Mouse (Mus musculus): ENCODE results near the gene Kcp.

DNA sequence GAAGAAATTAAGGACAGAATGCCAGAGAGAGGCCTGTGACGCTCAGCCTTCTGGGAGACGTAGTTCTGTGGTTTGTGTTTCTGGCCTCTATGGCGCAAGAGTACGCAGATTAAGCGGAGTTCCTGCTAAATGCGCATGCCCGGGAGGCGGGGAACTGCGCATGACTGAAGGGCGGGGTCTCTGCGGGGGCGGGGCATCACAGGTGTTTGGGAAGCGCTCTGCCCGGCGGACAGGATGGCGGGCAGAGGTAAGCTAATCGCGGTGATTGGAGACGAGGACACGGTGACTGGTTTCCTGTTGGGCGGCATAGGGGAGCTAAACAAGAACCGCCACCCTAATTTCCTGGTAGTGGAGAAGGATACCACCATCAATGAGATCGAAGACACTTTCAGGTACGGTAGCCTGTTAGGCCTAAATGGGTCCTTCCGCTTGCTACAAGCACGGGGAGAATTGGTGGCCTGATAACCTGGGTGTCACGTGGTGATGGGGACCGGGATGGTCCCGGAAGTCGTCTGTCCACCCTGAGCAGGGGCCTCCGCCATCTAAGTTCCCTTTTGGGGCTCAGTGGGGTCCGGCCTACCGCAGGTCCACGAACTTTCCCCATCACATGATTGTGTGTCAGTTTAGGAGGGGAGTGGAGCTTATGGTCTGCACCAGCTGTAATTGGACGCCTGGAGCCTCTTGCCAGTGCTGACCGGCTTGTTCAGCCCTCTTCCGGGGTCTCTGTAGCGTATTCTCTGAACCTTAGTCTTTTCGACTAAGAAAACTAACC lies 40.0 kb downstream of the Kcp start, which contains the start of gene Atp6v1f:
- TF ChIP-seq CTCF (IDR thresholded peaks at IDR 0.05; ENCODE audit: control insufficient read depth, insufficient read depth, insufficient read length): no peak
- TF ChIP-seq CEBPB (IDR thresholded peaks at IDR 0.05; ENCODE audit: low read depth): peak; percentile 99
- peak; percentile 87 for TF ChIP-seq USF1 (IDR thresholded peaks at IDR 0.05; ENCODE audit: low read depth)
- TF ChIP-seq MAX (IDR thresholded peaks at IDR 0.05): peak; percentile 26
- no peak for TF ChIP-seq FOSL1 (IDR thresholded peaks at IDR 0.05; ENCODE audit: insufficient read depth, low read length, poor library complexity, severe bottlenecking)
- TF ChIP-seq MYOG (IDR thresholded peaks at IDR 0.05; ENCODE audit: control insufficient read depth, extremely low read depth, insufficient read length): no peak
- no peak for TF ChIP-seq MYOD1 (IDR thresholded peaks at IDR 0.05; ENCODE audit: control insufficient read depth, insufficient read length, low read depth)

All from C2C12 (cell line).